Mouse (Mus musculus): Measurements from ENCODE around the gene Pdha1. TPM values are rescaled to one million over a fixed set of nuclear protein-coding genes. Genes with fewer than 3 reads are reported as not detected.

Gene Pdha1
- 47.4 and 66.2 TPM in 2 replicates for polyA plus RNA-seq (2012; rRNA removed)

DNA sequence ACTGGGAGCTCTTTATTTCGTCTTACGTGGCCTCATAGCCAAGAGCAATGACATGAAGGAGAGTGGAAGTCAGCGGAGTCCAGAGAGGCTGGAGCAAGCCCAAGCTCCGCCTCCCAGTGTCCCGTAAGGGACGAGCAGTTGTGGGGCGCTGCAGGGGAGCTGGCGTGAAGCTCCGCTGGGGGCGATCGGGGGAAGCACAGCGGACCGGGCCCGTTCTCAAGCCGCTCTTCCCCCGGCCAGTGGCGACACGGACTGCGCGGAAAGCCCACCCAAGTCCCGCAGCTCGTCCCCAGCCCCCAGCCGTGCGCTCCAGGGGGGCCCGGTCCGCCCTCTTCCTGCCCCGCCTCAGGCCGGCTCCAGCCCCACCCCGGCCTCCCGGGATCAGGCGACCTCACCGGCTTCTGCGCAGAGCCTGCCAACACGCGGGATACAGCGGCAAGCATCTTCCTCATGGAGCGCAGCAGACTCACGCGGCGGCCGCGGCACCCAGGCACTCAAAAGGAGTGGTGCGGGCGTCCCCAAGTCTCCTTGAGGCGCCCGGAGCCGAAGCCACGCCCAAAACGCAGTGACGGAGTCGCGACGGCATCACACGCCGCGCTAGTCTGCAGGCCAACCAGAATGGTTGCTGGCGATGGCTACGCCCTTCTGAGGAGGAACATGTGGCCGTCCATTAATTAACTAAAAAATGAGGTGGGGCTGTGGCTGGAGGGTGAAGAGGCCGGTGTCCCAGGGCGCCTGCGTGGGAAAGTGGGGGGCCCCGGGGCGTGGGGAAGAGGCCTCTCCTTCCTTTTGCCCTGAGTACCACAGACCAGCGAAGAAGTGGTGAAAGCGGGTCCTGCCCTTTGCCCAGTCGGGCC lies at the start of gene Pdha1:
Gene Pdha1, minus strand, starts transcription at position 553 of the 857 bp plus-strand sequence.
- peak; percentile 48 for DNase-seq (ENCODE audit: low read depth, low spot score)
- WGBS: 21% methylated on average over 62 of the region's 67 CpGs

- WGBS: 61% methylated on average over 3 of the region's 3 CpGs
- no peak for DNase-seq (ENCODE audit: low read depth, low spot score)
Observed at GRCm38 (mm10) chrX:160179032-160179431, 40.8 kb upstream of the Pdha1 start.

DNA sequence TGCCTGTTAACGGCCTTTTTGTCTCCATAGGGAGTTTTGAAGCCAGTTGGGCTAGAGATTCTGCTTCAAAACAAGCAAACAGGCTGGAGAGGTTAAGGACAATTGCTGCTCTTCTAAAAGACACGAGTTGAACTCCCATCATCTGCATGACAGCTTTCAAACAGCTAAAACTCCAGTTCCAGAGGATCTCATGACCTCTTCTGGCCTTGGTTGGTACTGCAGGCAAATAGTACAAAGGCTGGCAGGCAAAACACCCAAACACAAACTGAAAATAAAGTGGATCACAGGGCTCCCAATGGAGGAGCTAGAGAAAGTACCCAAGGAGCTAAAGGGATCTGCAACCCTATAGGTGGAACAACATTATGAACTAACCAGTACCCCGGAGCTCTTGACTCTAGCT lies 31.9 kb upstream of the Pdha1 start:
- 13% methylated on average over 3 of the region's 3 CpGs for WGBS

GRCm38 (mm10) chrX:160166246-160166985 lies 28.2 kb upstream of the Pdha1 start:
- WGBS: 40% methylated on average over 6 of the region's 6 CpGs
- no peak for DNase-seq (ENCODE audit: low read depth, low spot score)

More for the DNA sequence above, 31.9 kb upstream of the Pdha1 start:
- peak; percentile 22 for DNase-seq (ENCODE audit: low read depth, low spot score)

DNA sequence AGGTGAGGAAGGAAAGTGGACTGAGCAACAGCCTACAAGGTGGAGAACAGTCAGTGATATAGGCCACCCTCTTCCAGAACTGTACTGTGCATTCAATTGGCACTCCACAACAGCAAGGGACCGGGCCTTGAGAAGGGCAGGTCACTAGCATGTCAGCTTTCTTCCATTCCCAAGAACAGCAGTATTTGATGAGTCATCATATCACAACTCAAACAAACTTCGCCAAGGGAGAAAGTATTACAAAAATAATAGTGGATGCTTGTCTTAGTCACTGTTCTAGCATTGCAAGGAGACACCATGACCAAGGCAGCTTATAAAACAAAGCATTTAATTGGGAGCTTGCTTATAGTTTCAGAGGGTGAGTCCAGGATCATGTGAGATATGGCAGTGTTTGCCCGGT lies 26.0 kb upstream of the Pdha1 start:
- DNase-seq (ENCODE audit: low read depth, low spot score): no peak
- WGBS: 67% methylated on average over 3 of the region's 3 CpGs

DNA sequence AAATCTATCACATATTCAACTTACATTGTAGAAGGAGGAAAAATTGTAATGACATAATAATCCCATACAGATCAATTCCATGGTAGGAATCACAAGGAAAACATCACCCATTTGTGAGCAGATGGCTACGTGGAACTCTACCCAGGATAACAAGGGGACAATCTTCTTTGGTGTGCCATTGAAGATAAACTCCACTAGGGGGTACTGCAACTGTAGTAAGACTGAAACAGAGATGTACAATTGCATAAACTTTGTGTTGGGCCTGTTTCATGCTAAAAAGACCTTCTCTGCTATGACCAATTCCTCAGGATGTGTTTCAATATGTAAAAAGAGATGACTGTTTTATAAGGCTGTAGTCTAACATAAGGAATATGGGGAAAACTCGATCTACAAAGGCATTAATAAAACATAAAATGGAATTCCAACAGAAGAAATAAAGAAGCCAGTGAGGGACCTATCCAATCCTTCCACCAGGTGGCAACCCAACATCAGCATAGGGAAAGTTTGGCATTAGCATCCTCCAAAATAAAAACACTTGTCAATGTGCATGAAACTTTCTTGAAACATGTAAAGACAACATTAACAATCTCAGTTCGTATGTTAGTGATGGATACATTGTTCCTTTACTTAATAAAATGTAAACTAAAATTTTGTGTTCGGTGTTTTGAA lies 15.1 kb upstream of the Pdha1 start:
- 54% methylated on average over 4 of the region's 4 CpGs for WGBS
- DNase-seq (ENCODE audit: low read depth, low spot score): no peak

- WGBS: 83% methylated on average over 3 of the region's 3 CpGs
- DNase-seq (ENCODE audit: low read depth, low spot score): no peak
Observed at GRCm38 (mm10) chrX:160148859-160149258, 10.6 kb upstream of the Pdha1 start.

DNA sequence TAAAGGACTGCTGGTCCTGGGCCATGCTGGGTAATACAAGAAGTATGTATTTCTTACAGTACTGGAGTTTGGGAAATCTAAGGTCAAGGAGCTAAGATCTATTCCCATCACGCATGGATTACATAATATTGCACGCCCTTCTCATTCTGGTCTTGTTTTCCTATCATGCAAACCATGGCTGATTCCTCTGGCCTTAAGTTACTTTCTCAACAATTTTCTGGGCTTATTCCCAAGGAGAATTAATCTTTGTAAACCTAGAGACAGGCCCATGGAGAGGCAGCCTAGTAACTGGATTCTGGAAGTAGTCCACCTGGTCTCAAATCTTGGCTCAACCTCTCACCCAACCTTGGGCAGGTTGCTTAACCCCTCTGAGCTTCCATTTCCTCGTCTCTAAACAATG lies 9.2 kb upstream of the Pdha1 start:
- DNase-seq (ENCODE audit: low read depth, low spot score): no peak
- WGBS: 73% methylated on average over 3 of the region's 3 CpGs

- WGBS: 83% methylated on average over 4 of the region's 4 CpGs
- no peak for DNase-seq (ENCODE audit: low read depth, low spot score)
Observed at GRCm38 (mm10) chrX:160146806-160147205, 8.6 kb upstream of the Pdha1 start.

DNA sequence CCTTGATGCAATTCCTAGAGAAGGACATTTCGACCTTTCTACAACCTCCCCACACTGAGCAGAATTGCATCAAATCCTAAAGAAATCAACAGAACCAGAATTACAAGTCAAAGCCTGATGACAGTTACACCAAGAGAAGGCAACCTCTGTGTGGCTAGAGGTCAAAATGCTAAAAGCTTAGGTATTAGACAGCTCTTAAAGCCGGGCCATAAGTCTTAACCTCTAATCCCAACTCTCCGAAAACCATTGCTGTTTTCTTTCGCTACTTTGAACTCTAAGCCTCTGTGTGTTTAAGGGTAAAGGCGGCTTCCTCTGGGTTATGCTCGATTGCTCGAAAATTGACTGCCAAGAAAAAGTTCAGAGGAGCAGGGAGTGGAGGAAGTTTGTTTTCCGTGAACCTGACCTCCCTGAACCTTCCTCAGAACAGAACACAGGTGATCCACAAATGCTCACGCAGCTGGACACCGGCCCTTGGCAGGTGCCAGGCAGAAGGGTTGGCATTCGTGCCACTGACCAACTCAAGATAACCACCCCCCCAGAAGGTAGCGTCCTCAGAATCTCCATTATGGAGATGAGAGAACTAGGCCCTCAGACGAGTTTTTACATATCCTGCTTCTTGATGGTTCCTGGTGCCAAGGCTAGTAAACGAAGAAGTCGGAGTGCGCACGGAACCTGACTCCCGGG lies 894 bp downstream of the Pdha1 start:
- 20% methylated on average over 18 of the region's 18 CpGs for WGBS
- peak; percentile 29 for DNase-seq (ENCODE audit: low read depth, low spot score)

DNA sequence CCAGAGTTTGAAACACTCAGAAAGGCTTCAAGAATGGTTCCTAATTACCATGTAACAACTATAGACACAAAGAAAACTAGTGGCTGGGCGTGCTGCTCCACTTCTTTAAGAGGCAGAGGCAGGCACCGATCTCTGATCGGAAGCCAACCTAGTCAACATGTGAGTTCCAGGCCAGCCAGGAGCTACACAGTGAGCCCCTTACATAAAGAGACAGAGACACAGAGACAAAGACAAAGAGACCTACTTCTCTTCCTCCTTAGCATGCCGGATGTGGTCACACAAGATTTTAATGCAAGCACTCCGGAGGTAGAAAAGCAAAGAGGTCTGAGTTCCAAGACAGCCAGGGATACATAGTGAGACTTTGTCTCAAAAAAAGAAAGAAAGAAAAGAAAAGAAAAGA lies 2.1 kb downstream of the Pdha1 start:
- DNase-seq (ENCODE audit: low read depth, low spot score): no peak
- 27% methylated on average over 5 of the region's 5 CpGs for WGBS

DNA sequence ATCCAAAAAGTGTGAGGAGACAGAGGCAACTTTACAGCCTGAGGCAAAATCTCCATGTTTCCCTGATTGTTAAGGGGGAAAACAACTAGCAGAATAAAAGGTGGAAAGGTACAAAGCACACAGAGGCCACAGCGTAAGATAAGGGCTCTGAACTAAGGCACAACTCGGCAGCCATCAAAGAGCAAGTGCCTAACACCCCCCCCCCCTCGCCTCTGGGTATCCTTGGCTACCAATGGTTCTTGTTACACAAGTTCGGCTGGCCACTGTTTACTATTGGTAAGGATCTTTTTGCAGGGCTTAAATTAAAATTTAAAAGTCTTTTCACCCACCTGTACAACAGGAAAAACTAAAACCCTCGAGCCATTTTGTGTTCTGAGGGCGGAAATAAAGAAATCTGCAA lies 2.5 kb downstream of the Pdha1 start:
- WGBS: 34% methylated on average over 6 of the region's 6 CpGs
- no peak for DNase-seq (ENCODE audit: low read depth, low spot score)

DNA sequence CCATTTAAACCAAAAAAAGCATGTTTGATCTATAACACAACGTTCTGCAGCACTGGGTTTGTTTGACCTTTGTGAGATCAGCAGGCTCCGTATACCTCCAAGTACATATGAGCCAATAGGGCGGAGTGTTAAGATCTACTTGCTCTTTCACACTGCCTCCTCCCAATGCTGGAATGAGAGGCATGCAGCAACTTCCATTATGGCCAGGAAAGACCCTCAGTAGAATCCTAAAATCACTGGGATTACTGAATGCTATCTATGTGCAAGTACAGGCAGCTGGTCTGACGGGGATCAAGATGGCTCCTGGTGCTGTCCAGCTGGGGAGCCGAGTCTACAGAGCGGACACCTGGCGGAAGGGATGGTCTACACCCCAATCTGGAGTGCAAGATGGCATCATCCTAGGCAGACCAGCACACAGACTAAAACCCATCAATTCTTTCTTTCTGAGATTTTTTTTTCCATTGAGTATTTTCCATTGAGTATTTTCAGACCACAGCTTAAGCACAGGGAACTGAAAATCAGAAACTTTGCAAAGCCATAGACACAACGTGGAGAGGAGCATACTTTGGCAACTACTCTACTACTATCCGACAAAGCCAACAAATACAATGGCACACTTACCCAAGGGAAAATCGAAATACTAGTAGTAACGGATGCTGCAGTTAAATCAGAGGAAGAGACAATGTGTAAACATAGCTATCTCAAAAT lies 3.9 kb downstream of the Pdha1 start:
- no peak for DNase-seq (ENCODE audit: low read depth, low spot score)
- WGBS: 63% methylated on average over 11 of the region's 11 CpGs

DNA sequence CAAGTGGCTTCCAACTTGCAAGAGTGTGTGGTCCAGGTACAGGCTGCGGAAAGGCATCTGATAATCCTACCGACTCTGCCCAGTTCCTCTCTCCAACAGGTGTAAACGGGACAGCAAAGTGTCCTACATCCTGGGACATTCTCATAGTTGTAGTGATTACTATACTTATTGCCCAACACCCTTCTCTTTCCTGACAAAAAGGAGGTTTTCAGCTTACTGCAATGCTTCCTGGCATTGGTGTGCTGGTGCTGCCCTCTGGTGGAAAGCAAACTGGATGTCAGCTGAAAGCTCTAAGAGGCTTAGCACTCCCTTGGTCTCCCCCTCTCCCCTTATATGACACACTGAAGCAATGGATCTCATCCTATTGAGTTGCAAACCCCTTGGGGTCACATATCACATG lies 21.6 kb downstream of the Pdha1 start:
- DNase-seq (ENCODE audit: low read depth, low spot score): no peak
- 74% methylated on average over 3 of the region's 3 CpGs for WGBS

- no peak for DNase-seq (ENCODE audit: low read depth, low spot score)
Observed at GRCm38 (mm10) chrX:160116074-160116473, 22.1 kb downstream of the Pdha1 start.

- no peak for DNase-seq (ENCODE audit: low read depth, low spot score)
- 100% methylated on average over 1 of the region's 1 CpGs for WGBS
Observed at GRCm38 (mm10) chrX:160113777-160114176, 24.4 kb downstream of the Pdha1 start.

GRCm38 (mm10) chrX:160107817-160108216 lies 30.4 kb downstream of the Pdha1 start:
- DNase-seq (ENCODE audit: low read depth, low spot score): no peak
- WGBS: 77% methylated on average over 4 of the region's 4 CpGs

DNA sequence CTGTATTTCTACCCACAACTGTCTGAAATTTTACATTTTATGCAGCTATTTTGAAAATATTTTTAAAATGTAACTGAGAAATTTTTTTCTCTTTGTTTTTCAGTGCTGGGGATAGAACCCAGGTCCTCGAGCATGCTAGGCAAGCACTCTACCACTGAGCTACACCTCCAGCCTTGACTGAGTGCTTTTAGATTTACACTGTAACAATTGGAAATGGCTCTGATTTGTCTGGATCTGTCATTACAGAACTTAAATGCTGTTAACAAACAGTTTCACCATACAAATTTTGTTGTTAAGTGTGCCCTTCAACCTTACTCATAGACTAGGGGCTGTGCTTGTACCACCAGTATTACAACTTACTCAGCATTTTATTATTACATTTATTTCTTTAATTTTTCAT lies 46.2 kb downstream of the Pdha1 start:
- no peak for DNase-seq (ENCODE audit: low read depth, low spot score)
- WGBS: 73% methylated on average over 1 of the region's 1 CpGs

Data from large intestine, adult 2 months (tissue).